Mouse (Mus musculus): ENCODE results near the gene Arhgap18. TPM values are rescaled to one million over a fixed set of nuclear protein-coding genes. Genes with fewer than 3 reads are reported as not detected.
A peak's percentile ranks its signal among the peaks of the same experiment; 100 is the strongest.

Gene Arhgap18
- total and polyA plus RNA-seq, 2 experiments from 2014 or later, result 5.3 to 8.3 TPM

- DNase-seq (ENCODE audit: low spot score), result no peak
- H3K9ac ChIP-seq (replicated peaks; ENCODE audit: low read length), result no peak overlapping the region
These were observed 57.6 kb downstream of the Arhgap18 start for GRCm38 (mm10) chr10:26810810-26811209.

DNA sequence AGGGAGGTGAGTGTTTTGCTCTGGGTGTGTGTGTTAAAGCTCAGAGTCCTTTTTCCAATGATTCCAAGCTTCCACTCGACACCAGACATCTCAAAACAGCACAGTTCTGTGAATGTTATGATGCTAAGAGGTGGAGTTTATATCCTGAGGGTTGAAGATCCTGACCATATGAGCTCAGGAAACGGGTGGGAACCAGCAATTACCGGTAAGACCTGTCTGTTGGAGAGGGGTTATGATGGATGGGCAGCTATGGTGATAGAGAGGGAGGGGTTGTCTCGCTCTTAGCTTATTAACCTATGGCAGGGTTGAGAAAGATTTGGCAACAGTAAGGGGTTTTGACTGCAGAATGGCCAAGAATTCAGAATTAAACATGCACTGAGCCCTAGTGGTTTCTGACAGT is 58.1 kb downstream of the Arhgap18 start:
- Histone ChIP-seq H3K36me3 (ENCODE audit: insufficient read depth, low read length) (no peaks in the 10 kb centered on the region), H3K27me3 (ENCODE audit: insufficient read depth, low read length) (no peaks in the 10 kb centered on the region), H3K4me2 (ENCODE audit: low read depth, low read length) (no peak overlapping the region), H3K4me3 (ENCODE audit: low read length) (no peak overlapping the region), H3K4me1 (ENCODE audit: insufficient read depth, low read length) (no peaks in the 10 kb centered on the region), H3K9me3 (ENCODE audit: low read length) (no peaks in the 10 kb centered on the region), H3K27ac (no peak overlapping the region), H3K9ac (replicated peaks; ENCODE audit: low read length) (no peak overlapping the region)
- DNase-seq (ENCODE audit: low spot score) (no peak), ATAC-seq (no peak)
- 60% methylated on average over 4 of the region's 4 CpGs for WGBS
- TF ChIP-seq CTCF (IDR thresholded peaks at IDR 0.05; ENCODE audit: low read depth), result no peak

More at GRCm38 (mm10) chr10:26810810-26811209, 57.6 kb downstream of the Arhgap18 start:
- TF ChIP-seq CTCF (IDR thresholded peaks at IDR 0.05; ENCODE audit: low read depth), result no peak
- ATAC-seq, result no peak
- Histone ChIP-seq H3K4me2 (ENCODE audit: low read depth, low read length) (no peak overlapping the region), H3K36me3 (ENCODE audit: insufficient read depth, low read length) (no peaks in the 10 kb centered on the region), H3K9me3 (ENCODE audit: low read length) (no peaks in the 10 kb centered on the region), H3K4me1 (ENCODE audit: insufficient read depth, low read length) (no peaks in the 10 kb centered on the region), H3K27me3 (ENCODE audit: insufficient read depth, low read length) (no peaks in the 10 kb centered on the region), H3K27ac (no peak overlapping the region), H3K4me3 (ENCODE audit: low read length) (no peak overlapping the region)
- 72% methylated on average over 5 of the region's 5 CpGs for WGBS

- DNase-seq (ENCODE audit: low spot score) (no peak), ATAC-seq (no peak)
- Histone ChIP-seq H3K27ac (no peak overlapping the region), H3K9me3 (ENCODE audit: low read length) (no peaks in the 10 kb centered on the region), H3K9ac (replicated peaks; ENCODE audit: low read length) (no peak overlapping the region), H3K27me3 (ENCODE audit: insufficient read depth, low read length) (no peaks in the 10 kb centered on the region), H3K36me3 (ENCODE audit: insufficient read depth, low read length) (no peaks in the 10 kb centered on the region), H3K4me3 (ENCODE audit: low read length) (no peak overlapping the region), H3K4me1 (ENCODE audit: insufficient read depth, low read length) (no peaks in the 10 kb centered on the region), H3K4me2 (ENCODE audit: low read depth, low read length) (no peak overlapping the region)
- WGBS, result 87% methylated on average over 8 of the region's 8 CpGs
- no peak for TF ChIP-seq CTCF (IDR thresholded peaks at IDR 0.05; ENCODE audit: low read depth)
These were observed 62.4 kb downstream of the Arhgap18 start for GRCm38 (mm10) chr10:26815646-26816045.

DNA sequence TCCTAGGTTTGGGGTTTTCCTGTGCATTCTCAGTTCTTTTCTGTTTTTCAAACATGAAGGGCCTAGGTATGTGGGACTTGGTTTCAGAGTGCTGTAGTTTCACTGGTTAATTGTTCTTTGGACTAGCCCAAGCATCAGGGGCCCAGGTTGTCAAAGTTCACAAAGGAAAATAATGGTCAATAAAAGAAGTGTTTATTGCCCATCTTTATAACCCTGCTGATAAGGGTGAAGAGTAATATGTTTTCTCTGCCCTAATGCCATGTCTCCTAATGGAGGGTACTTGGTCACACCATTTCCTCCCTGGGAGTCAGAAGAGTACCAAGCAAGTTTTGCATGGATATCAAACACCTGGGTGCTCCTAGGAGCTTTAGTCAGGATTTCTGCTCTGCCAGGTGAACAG is 67.1 kb downstream of the Arhgap18 start:
- ATAC-seq, result no peak
- H3K4me1 ChIP-seq (ENCODE audit: insufficient read depth, low read length), result peaks cover 5% of the 10 kb centered on the region
- H3K4me3 ChIP-seq (ENCODE audit: low read length), result no peak overlapping the region
- H3K27me3 ChIP-seq (ENCODE audit: insufficient read depth, low read length), result no peaks in the 10 kb centered on the region
- no peak overlapping the region for H3K9ac ChIP-seq (replicated peaks; ENCODE audit: low read length)
- no peak overlapping the region for H3K4me2 ChIP-seq (ENCODE audit: low read depth, low read length)
- no peak overlapping the region for H3K27ac ChIP-seq
- H3K36me3 ChIP-seq (ENCODE audit: insufficient read depth, low read length), result no peaks in the 10 kb centered on the region
- no peaks in the 10 kb centered on the region for H3K9me3 ChIP-seq (ENCODE audit: low read length)
- no peak for DNase-seq (ENCODE audit: low spot score)
- no peak for TF ChIP-seq CTCF (IDR thresholded peaks at IDR 0.05; ENCODE audit: low read depth)

GRCm38 (mm10) chr10:26820936-26821335 is 67.7 kb downstream of the Arhgap18 start:
- Histone ChIP-seq H3K27ac (no peak overlapping the region), H3K9ac (replicated peaks; ENCODE audit: low read length) (no peak overlapping the region), H3K36me3 (ENCODE audit: insufficient read depth, low read length) (no peaks in the 10 kb centered on the region), H3K4me3 (ENCODE audit: low read length) (no peak overlapping the region), H3K27me3 (ENCODE audit: insufficient read depth, low read length) (no peaks in the 10 kb centered on the region), H3K4me1 (ENCODE audit: insufficient read depth, low read length) (peaks cover 5% of the 10 kb centered on the region), H3K4me2 (ENCODE audit: low read depth, low read length) (no peak overlapping the region), H3K9me3 (ENCODE audit: low read length) (no peaks in the 10 kb centered on the region)
- 84% methylated on average over 1 of the region's 1 CpGs for WGBS
- no peak for TF ChIP-seq CTCF (IDR thresholded peaks at IDR 0.05; ENCODE audit: low read depth)
- ATAC-seq (no peak), DNase-seq (ENCODE audit: low spot score) (no peak)

DNA sequence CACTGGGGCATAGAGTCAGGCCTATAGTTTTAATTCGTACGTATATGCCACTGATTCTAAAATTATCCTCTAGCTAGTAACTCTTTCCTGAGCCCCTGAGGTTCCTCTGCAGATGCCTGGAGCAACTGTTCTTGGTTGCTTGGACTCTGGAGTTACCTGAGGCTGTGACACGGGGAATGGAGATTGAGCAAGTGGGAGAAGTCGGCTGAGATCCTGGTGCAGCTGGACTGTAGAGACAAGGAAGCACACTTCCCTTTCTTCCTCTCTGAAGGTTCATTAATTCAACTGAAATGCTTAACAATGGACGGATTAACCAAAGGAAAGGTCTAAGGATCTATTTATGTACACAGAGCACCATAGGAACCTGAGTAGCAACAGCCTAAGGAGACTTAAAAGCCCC is 70.8 kb downstream of the Arhgap18 start:
- Histone ChIP-seq H3K4me2 (ENCODE audit: low read depth, low read length) (no peak overlapping the region), H3K27me3 (ENCODE audit: insufficient read depth, low read length) (no peaks in the 10 kb centered on the region), H3K4me1 (ENCODE audit: insufficient read depth, low read length) (peaks cover 7% of the 10 kb centered on the region), H3K9ac (replicated peaks; ENCODE audit: low read length) (no peak overlapping the region), H3K9me3 (ENCODE audit: low read length) (no peaks in the 10 kb centered on the region), H3K4me3 (ENCODE audit: low read length) (no peak overlapping the region), H3K27ac (no peak overlapping the region), H3K36me3 (ENCODE audit: insufficient read depth, low read length) (no peaks in the 10 kb centered on the region)
- WGBS, result 61% methylated on average over 5 of the region's 5 CpGs
- TF ChIP-seq CTCF (IDR thresholded peaks at IDR 0.05; ENCODE audit: low read depth), result no peak
- ATAC-seq (no peak), DNase-seq (ENCODE audit: low spot score) (no peak)

- H3K4me2 ChIP-seq (ENCODE audit: low read depth, low read length), result no peak overlapping the region
- H3K4me1 ChIP-seq (ENCODE audit: insufficient read depth, low read length), result peaks cover 7% of the 10 kb centered on the region
- ATAC-seq (peak; percentile 77), DNase-seq (ENCODE audit: low spot score) (peak; percentile 67)
- H3K4me3 ChIP-seq (ENCODE audit: low read length), result no peak overlapping the region
- no peaks in the 10 kb centered on the region for H3K9me3 ChIP-seq (ENCODE audit: low read length)
- no peaks in the 10 kb centered on the region for H3K27me3 ChIP-seq (ENCODE audit: insufficient read depth, low read length)
- H3K27ac ChIP-seq, result peak overlapping the region; percentile 56; the same call in 1 of the 2 replicates
- WGBS, result 50% methylated on average over 8 of the region's 8 CpGs
- H3K9ac ChIP-seq (replicated peaks; ENCODE audit: low read length), result no peak overlapping the region
- H3K36me3 ChIP-seq (ENCODE audit: insufficient read depth, low read length), result no peaks in the 10 kb centered on the region
- TF ChIP-seq CTCF (IDR thresholded peaks at IDR 0.05; ENCODE audit: low read depth), result no peak
These were observed 72.1 kb downstream of the Arhgap18 start for GRCm38 (mm10) chr10:26825246-26825889.

All from hindbrain, postnatal 0 days (tissue).